Mouse (Mus musculus) gastrocnemius, postnatal 4 days (tissue): ENCODE data around the gene Atxn7l1. TPM values are rescaled to one million over a fixed set of nuclear protein-coding genes. Genes with fewer than 3 reads are reported as not detected.
"Not testable (repeated sequence)": the region's sequence is repeated elsewhere in the genome, so short reads cannot be mapped to it uniquely, and the experiment has no call there.

Source experiments
- DNase-seq, 2 experiments: peaks; one replicate each; pipeline ENCODE4 v3.0.0; 2021 to 2022; ENCODE audit warnings: low spot score in 2 of 2, mixed read lengths in 2 of 2
- total RNA-seq, 2 experiments: library from RNA; stranded (reverse); gene quantifications; 2 replicates each; pipeline ENCODE4 v1.2.3; 2021

The Atxn7l1 gene
- total RNA-seq, 2 experiments from 2014 or later: 28.0 to 29.2 TPM

DNA sequence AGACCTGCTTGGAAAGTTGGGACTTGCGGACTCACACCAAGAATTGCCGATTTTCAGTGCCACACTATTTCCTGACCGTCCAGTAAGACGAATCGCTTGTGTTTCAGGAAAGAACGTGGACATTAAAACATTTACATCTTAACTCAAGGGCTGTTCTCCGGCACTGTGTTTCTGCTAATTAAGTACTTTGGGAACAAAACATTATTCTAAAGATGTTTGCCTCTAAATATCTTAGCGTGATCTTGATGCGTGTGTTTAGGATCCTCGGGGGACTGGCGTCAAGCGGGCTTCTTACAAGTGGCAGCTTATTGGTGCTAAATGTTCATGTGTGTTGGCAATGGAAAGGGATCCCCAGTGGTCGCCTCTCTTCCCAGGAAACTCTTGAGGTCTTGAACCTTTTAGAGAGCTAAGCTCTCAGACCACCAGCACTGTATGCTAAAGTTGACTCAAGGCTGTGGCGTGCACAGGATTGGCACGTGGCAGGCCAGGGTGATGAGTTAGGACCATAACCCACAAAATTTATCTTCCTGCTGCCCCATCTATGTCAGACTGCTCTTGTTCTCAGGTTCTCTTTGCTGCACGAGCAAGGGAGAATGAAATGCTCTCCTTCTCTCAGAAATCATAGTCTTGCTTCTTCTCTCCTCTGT lies 2.2 kb downstream of the Atxn7l1 start:
- no peak for DNase-seq

DNA sequence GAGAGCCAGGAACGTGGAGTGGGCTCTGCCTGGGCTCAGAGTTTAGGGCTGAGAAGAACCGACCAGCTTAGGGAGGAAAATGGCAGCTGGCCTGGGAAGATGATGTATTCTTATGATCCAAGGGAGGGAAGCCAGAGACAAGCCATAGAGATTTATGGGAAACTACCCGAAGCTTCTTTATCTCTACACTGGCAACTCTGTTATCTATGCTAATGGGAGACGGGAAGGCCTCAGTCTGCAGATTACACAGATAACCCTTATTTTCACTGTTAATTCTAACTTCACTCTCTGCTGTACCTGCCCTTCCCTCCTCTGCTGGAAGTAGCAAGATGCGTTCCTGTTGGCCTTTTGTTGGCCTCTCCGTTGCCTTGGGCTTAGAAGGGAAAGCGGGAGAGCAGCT lies 5.6 kb downstream of the Atxn7l1 start:
- no peak for DNase-seq

DNA sequence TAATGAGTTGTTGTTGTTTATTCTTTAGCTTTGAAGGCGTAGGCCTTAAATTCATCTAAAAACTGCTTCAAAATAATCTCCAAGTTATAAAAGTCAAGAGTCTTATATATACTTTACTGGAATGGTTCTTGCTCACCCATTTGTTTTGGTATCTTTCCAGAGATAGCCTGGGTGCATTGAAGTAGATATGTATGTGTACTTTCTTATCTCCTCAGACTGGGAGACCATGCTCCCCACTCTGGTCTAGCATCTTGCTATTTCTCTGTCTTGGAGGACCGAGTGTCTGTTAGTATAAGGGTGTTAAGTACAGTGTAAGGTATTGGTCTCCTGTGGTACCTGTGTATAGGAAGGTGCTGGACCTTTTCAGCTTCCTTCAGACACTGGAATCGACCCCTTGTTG lies 6.4 kb downstream of the Atxn7l1 start:
- DNase-seq: no peak

DNA sequence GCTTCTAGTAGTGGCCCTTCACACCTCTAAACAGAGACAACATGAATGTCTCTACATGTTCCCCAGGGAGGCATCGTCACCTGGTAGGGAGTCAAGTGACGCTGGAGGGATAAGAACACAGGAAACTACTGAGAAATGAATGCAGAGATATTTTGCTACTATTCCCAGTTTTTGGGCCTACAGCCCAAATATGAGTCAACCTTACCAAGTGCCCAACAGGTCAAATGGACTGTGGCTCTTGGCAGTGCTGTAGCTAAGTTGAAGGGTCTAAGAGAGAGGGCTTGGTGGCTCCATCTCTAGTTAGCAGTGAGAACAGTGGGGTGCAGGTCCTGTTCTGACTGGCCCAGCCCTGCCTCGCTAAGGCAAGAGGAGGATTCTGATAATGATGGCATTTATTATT lies 7.2 kb downstream of the Atxn7l1 start:
- DNase-seq: no peak

DNA sequence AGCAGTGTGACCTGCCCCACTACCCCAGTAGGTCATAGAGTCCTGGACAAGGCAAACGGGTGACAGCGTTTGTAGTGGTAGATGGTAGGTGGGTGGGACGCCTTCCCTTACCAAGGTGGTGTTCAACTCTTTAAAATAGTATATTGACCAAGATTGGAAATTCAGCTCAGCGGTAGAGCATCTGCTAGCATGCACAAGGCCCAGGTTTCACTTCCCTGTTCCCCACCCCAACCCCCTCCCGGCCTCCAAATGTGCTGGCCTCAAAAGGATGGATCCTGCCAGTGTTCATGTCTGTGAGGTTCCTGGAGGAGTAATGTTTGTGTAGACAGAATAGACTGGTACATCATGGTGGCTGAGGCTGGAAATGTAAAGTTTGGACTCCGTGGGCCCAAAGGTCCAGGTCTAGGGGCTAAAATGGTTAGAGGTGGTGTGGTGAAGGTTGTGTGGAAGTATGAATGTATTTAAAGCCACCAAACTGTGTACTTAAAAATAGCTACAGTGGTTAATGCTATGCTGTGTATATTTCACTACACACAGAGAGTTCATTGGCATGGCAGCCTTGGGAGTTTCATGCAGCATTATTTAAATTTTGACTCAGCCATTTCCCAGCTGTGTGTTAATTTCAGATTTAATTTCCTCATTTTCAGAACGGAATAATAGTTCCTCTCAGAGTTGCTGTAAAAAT lies 9.0 kb downstream of the Atxn7l1 start:
- DNase-seq: no peak

DNA sequence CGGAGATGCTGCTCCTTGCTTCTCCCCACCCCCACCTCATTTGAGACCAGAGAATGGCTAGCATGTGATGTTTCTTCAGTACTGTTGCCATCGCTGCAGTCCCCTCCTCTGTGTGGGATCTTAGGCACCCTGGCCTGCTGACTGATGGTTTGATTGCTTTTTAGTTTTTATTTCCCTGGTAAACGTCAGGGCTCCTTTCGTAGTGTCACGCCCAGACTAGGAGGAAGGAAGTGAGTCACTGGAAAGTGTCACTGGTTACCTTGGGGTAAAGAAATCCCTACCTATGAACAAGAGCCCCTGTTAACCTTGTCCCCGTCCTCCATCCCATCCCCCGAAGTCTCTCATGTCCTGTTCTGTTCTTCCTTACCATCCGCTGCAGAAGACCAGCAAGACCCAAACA lies 10.8 kb downstream of the Atxn7l1 start:
- no peak for DNase-seq

DNA sequence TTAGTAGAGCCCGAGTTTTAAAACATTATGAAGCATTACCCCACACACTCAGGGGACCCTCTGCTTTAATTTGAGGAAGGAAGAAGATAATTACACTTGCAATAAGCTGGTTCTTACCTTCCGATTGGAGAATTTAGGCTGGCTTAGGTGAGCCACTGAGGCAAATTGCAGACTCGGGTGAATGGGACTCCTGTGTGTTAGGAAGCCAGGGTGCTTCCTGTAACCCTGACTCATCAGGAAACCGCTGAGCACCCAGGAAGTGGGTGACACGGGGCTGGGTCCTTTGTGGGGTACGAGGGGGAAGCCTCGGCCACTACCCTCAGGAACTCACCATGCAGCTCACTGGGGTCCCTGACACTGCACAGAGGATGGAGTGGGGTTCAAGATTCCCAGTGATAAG lies 12.9 kb downstream of the Atxn7l1 start:
- DNase-seq: no peak

DNA sequence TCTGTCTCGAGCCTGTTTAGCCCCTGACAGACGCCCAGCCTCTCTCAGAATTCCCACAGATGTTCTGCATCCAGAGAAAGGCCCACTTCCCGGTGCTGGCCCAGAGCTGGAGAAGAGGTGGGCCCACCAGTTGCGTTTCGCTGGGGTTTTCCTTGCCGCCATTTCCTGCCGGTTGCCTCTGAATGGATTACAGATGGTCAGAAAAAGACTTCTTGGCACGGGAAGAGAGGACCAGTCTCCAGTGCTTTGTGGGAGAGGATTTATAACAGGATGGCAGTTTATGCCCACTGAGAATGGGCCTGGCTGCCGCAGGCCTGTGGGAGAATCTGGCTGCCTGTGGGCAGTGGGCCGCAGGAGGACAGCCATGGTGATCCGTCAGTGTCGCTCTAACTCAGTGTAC lies 15.0 kb downstream of the Atxn7l1 start:
- DNase-seq: no peak

DNA sequence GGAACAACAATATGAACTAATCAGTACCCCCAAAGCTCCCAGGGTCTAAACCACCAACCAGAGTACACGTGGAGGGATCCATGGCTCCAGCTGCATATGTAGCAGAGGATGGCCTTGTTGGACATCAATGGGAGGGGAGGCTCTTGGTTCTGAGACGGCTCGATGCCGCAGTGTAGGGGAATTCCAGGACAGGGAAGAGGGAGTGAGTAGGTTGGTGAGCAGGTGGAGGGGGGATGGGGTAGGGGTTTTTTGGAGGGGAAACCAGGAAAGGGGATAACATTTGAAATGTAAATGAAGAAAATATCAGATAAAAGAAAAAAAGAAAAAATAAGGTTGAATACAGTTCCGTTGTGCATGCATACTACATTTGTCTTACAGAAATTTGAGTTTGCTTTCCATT lies 16.5 kb downstream of the Atxn7l1 start:
- DNase-seq: not testable (repeated sequence)

DNA sequence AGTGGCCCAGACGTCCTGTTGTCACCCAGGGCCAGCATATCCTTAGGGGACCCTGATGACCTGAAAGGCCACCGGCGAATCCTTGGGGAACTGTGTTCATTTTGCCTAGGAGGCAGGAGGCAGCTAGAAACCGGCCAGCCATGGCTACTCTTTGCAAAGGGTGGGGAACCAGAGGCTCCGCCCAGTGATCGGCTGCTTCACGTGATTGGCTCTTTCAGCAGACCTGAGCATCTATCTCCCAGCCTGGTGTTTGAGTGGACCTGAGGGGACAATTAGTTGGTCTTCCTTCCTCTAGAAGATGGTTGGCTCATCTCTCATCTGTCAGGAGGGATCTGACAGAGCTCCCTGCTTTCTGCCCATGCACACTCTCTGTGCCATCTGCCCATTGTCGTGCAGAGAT lies 19.2 kb downstream of the Atxn7l1 start:
- no peak for DNase-seq

DNA sequence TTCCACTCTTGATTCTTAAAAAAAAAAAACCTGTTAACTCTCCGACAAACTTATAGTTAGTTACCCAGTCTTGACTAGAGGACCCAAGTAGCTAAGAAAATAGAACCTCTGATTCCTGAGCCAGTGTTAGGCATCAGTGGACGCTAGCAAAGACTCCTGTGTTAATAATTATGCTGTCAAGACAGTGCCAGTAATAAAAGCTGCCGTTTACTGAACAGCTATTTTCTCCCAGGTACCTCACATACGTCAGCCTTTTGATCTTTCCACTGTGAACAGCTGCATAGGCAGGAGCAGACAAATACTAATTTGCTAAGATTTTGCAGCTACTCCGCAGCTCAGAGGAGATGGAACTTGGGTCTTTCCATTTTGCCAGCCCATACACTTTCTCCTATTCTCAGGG lies 20.1 kb downstream of the Atxn7l1 start:
- no peak for DNase-seq

DNA sequence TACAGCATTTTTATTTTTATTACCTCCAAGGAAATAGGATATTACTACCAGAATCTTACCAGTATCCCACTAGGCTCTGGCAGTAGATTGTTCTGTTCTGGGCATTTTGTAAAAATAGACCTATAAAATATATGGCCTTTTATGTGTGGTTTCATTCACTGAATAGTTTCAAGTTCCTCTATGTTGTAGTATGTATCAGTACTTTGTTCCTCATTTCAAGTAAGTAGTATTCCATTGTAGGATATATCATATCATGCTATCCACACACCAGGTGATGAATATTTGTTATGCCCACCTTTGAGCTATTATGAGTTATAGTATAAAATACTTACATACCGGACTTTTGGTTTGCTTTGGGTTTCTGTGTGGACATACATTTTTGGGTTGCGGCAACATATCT lies 21.0 kb downstream of the Atxn7l1 start:
- DNase-seq: no peak

DNA sequence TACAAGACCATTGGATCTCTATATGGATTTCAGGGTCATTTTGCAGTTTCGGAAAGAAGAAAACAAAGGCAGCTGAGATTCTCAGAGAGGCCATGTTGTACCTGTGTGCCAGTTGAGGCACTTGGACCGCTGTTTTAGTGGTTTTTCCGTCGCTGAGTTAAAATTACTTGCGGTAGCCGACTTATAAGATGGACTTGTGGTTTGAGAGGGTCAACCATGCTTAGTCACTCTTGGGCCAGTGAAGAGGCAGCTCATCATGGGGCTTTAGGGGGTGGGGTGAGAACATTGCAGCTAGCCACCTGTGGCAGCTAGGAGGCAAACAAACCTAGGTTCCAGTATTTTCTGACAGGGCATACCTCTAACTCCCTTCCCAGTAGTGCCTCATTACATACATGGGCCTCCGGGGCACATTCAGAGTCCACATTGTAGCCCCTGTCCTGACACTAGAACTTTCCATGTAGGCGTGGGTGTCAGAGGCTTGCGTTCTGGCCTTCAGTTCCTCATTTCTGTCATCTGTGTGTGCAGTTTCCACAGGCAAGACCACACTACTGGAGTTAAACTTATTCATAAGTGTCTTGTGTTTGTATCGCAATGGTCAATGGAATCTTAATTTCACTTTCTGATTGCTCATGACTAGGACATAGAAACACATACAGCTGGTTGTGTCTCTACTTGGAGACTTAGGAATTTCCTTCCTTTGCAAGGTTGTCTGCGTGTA lies 22.4 kb downstream of the Atxn7l1 start:
- no peak for DNase-seq

DNA sequence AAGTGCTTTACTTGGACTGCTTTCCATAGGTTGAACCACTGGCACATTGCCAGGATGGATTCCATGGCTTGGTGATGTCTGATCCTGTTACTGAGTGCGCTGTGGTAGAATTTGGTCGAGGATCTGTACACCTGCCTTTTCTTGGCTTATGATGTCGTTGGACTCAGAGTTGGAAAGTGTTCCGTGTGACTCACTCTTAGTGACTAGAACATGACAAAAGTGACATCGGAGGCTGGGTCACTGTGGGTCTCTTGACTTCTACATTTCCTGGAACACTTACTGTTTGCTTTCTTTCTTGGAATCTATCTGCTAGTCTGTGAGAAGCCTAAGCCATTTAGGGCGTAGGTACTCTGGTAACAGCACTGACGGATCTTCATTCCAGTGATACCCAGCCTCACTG lies 23.3 kb downstream of the Atxn7l1 start:
- no peak for DNase-seq

DNA sequence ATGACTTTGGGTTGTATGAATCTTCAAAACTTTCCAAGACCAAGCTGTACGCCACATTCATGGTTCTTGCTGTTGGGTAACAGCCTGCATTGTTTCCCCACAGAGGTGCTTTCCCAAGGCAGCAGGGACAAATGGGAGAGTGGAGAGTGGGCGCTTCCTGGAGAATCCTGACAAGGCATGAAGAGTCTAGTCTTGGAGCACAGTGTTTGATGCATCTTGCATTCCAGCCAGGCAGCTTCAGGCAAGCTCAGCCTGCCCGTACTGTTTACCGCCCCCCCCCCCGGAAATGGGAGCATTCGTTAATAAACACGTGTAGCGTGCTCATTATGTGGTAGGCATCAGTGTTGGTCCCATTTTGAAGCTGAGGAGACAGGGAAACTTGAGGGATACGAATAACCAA lies 25.4 kb downstream of the Atxn7l1 start:
- DNase-seq: no peak

DNA sequence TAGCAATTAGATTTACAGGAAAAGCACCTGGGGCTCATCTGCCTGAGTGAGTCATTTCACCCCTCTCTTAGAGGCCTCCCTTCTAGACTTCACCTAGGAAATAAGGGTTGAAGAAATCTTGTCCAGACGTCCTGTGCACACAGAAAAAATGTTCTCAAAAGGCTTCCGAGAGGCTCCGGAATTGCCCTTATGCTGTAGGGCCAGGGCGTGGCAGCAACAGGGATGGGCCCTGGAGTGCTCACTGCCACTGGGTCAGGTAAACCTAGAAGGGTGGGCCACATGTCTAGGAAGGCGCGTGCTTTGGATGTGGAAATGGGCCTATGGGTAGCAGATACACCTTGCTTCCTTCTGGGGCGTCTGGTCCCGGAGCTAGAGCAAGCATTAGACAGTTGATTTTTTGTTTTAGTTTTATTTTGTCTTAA lies 26.2 kb downstream of the Atxn7l1 start:
- no peak for DNase-seq

DNA sequence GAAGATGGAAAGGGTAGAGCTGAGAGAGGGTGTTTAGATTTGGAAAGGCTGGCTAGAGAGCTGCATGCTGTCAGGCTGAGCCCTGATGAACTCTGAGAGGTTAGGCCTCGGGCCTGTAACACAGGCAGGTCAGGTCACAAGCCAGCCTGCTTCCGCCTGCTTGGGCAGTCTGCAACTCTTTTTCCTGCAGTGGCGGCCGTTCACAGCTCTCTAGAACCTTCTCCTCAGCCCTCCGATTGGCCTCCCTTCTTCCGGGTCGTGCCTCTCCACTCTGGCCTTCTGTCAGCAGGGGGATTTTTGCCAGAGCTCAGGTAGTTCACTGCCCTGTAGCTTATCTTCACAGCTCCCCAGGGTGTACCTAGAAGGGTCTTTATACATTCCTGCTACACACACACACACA lies 26.7 kb downstream of the Atxn7l1 start:
- no peak for DNase-seq

DNA sequence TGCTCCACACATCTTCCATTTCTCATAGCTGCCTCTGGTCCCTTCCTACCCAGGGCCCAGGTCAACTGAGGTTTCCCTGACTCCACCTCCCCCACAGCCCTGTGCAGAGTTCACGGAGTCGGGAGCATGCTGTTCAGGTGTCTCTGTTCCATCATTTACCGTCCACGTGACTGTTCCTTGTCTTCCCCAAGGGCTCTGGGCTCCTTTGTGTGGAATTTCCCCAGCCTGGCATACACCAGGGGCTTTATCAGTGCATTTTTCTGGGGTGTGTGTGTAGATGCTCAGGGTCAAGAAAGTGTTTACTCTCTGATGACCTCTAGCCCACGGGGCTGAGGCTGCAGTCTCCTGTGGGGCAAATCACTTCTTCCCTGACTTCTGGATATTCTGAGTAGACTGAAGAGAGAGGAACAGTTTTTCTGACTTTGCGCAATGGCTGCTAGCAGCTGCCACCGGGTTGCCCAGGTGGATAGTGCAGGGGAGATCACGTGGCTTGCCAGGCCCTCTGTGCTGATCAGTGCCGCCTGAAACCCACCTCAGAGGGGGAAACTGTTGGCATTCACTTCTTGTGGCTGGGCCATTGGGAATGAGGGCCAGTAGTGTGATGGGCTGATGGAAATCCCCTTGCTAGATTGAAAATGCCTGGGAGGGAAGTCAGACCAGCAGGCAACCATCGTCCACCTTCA lies 27.3 kb downstream of the Atxn7l1 start:
- no peak for DNase-seq

DNA sequence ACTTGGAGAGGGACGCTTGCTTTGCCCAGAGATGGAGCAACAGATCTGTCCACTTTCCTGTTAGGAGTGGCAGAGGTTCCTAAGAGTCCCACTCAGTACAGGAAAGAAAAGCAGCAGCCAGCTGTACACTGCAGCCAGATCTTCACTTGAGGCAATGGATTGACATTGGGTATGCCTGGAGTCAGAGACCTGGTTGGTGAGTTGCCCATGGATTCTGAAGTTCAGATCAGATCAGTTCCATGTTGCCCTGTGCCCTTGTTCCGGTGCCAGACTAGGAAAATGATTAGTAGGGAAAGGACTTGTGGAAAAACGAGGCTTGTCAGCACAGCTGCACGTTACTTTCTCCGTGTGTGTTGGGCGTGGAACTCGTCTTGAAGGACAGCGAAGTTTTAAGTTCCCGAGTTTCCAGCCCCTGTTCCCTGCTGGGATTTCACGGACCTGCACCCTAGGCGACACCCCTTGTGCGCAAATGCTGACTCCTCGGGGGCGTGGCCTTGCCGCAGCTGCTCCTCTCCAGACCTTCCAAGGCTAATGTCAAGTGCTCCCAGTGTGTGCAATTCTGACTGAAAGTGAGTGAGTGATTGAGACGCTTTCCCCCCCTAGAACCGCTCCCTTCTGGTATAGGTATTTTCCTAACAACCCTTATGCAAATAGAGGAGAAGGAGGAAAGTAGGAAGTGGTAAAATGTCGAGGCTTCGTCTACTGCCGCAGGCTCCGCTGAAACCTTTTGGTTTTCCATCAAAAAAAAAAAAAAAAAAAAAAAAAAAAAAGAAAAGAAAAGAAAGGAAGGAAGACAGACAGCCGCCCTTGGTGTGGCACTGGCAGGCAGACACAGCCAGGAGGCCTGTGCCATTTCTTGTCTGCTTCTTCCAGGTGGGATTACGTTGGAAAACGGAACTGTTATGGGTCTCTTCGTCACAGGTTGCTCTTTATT lies 28.4 kb downstream of the Atxn7l1 start:
- DNase-seq: peak in 1 of 2 experiments; percentile 65

DNA sequence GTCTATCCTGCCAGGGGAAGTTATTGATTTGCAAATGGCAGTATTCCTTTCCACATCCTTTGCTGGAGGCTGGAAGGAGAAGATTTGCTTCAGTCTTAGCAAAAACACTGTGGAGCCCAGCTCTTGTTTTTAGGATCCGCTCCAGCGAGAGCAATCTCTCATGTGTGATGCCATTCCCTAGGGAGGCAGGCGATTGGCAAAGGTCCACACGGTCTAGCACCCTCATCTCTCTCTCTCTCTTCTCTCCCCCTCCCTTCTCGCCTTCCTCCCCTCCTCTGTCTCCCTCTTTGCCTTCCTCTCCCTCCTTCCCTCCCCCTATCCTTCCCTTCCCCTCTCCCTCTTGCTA lies 29.0 kb downstream of the Atxn7l1 start:
- no peak for DNase-seq

DNA sequence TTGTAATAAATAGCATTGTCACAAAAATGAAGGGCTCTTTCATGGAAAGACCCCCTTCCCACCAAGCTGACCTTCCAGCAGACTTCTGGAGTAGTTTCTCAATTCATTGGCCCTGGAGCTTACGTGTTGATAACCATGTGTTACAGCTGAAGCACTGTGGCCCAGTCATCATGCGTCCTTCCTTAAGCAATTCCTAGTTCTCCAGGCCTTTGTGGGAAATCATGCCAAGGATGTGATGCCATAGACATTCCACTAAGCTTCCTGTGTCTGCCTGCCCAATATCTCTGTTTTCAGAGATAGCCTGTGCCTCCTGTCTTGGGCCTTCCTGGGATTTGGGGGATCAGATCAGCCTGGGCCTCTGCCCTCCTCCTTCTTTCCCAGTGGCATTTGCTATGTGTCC lies 32.9 kb downstream of the Atxn7l1 start:
- no peak for DNase-seq
